Mouse (Mus musculus) hematopoietic stem cell, adult 5-6 weeks (primary cell): ENCODE data around the gene Sgms1. TPM values are rescaled to one million over a fixed set of nuclear protein-coding genes. Genes with fewer than 3 reads are reported as not detected.
"Not testable (repeated sequence)": the region's sequence is repeated elsewhere in the genome, so short reads cannot be mapped to it uniquely, and the experiment has no call there.

Source experiments
- ATAC-seq, 2 experiments: fragments of 125-278 bp in 1 of 2; replicated peaks in 1 of 2; 2 replicates each; pipeline ENCODE4 v1.8.0; 2016 to 2017; ENCODE audit warnings: inconsistent platforms in 2 of 2, mild to moderate bottlenecking in 2 of 2, moderate number of reproducible peaks in 2 of 2, low read depth in 1 of 2, moderate TSS enrichment in 1 of 2; ENCODE audit not compliant: low FRiP score in 2 of 2, poor library complexity in 2 of 2, severe bottlenecking in 2 of 2, insufficient read depth in 1 of 2, low TSS enrichment in 1 of 2
- total RNA-seq: library from RNA; stranded (forward); fragments of 172-1452, 232-1000 nt; gene quantifications from 2 replicates; pipeline ENCODE4 v1.2.3, GENCODE M21; 2017

Gene Sgms1
- total RNA-seq, 1 experiment from 2014 or later = 79.2 TPM

- no peak for ATAC-seq
These were observed 22.2 kb downstream of the Sgms1 start for GRCm38 (mm10) chr19:32367333-32367732.

GRCm38 (mm10) chr19:32366406-32366805 lies 23.1 kb downstream of the Sgms1 start:
- ATAC-seq = no peak

- ATAC-seq = no peak
These were observed 24.4 kb downstream of the Sgms1 start for GRCm38 (mm10) chr19:32365111-32365510.

GRCm38 (mm10) chr19:32363587-32363986 lies 25.9 kb downstream of the Sgms1 start:
- no peak for ATAC-seq

- ATAC-seq = no peak
These were observed 27.0 kb downstream of the Sgms1 start for GRCm38 (mm10) chr19:32362520-32362919.

- ATAC-seq = peak in 1 of 2 experiments; percentile 37; a peak in 1 of 4 replicates
These were observed 28.4 kb downstream of the Sgms1 start for GRCm38 (mm10) chr19:32360989-32361698.

- ATAC-seq = no peak
These were observed 29.0 kb downstream of the Sgms1 start for GRCm38 (mm10) chr19:32360546-32360945.

- no peak for ATAC-seq
These were observed 30.6 kb downstream of the Sgms1 start for GRCm38 (mm10) chr19:32358699-32359517.

GRCm38 (mm10) chr19:32358011-32358410 lies 31.5 kb downstream of the Sgms1 start:
- not testable (repeated sequence) for ATAC-seq

- no peak for ATAC-seq
These were observed 33.3 kb downstream of the Sgms1 start for GRCm38 (mm10) chr19:32356166-32356565.

- no peak for ATAC-seq
These were observed 36.1 kb downstream of the Sgms1 start for GRCm38 (mm10) chr19:32353447-32353846.

- ATAC-seq = no peak
These were observed 40.4 kb downstream of the Sgms1 start for GRCm38 (mm10) chr19:32348955-32349654.

GRCm38 (mm10) chr19:32347491-32347890 lies 42.0 kb downstream of the Sgms1 start:
- no peak for ATAC-seq

GRCm38 (mm10) chr19:32346624-32347341 lies 42.7 kb downstream of the Sgms1 start:
- ATAC-seq = no peak

GRCm38 (mm10) chr19:32346176-32346575 lies 43.3 kb downstream of the Sgms1 start:
- ATAC-seq = no peak

GRCm38 (mm10) chr19:32345181-32345745 lies 44.3 kb downstream of the Sgms1 start:
- ATAC-seq = no peak

- no peak for ATAC-seq
These were observed 44.8 kb downstream of the Sgms1 start for GRCm38 (mm10) chr19:32344738-32345121.
